Mouse (Mus musculus) CH12.LX (cell line): ENCODE data around the gene AF067061. TPM values are rescaled to one million over a fixed set of nuclear protein-coding genes. Genes with fewer than 3 reads are reported as not detected.
A peak's percentile ranks its signal among the peaks of the same experiment; 100 is the strongest.

ENCODE experiments used
- DNase-seq: peaks from one replicate; pipeline ENCODE4 v3.0.0-alpha.2; 2013; ENCODE audit errors: extremely low read depth
- H3K27ac ChIP-seq: 2 replicates; pipeline ENCODE4 v1.5.1; 2012; ENCODE audit warnings: low read depth, mild to moderate bottlenecking, control low read depth, moderate library complexity; ENCODE audit not compliant: insufficient read depth
- H3K27me3 ChIP-seq: replicated peaks from 2 replicates; pipeline ENCODE3; 2012; ENCODE audit warnings: inconsistent platforms
- H3K36me3 ChIP-seq, 2 experiments: replicated peaks in 1 of 2; 2 replicates each; pipeline versions ENCODE3 to v1.6.1; 2012; ENCODE audit warnings: inconsistent platforms in 1 of 2, low read length in 1 of 2, mild to moderate bottlenecking in 1 of 2, mixed read lengths in 1 of 2, moderate library complexity in 1 of 2; ENCODE audit not compliant: control insufficient read depth in 1 of 2, insufficient read depth in 1 of 2
- H3K4me1 ChIP-seq, 2 experiments: 2 replicates each; pipeline ENCODE4 v1.6.1; 2012; ENCODE audit warnings: inconsistent platforms in 1 of 2, moderate library complexity in 1 of 2; ENCODE audit not compliant: insufficient read depth in 2 of 2, control insufficient read depth in 1 of 2
- H3K4me2 ChIP-seq: 2 replicates; pipeline ENCODE4 v1.6.1; 2012; ENCODE audit warnings: low read depth, mild to moderate bottlenecking, control low read depth; ENCODE audit not compliant: poor library complexity, insufficient read depth, severe bottlenecking
- H3K4me3 ChIP-seq, 3 experiments: fragments of 150-350 bp in 1 of 3; sonication (generic) in 1 of 3; replicated peaks in 1 of 3; 2 replicates each; pipeline versions ENCODE3 to v1.5.1; 2011 to 2012; ENCODE audit warnings: low read depth in 2 of 3, low read length in 2 of 3, mild to moderate bottlenecking in 2 of 3, moderate library complexity in 2 of 3, control low read depth in 1 of 3, improper control_type of control experiment in 1 of 3, inconsistent platforms in 1 of 3, mixed read lengths in 1 of 3; ENCODE audit not compliant: poor library complexity in 1 of 3
- H3K79me2 ChIP-seq: replicated peaks from 2 replicates; pipeline ENCODE4 v1.6.1; 2012; ENCODE audit warnings: mild to moderate bottlenecking, moderate library complexity; ENCODE audit not compliant: control insufficient read depth, poor library complexity, insufficient read depth, severe bottlenecking; ENCODE audit errors: extremely low read depth
- H3K9ac ChIP-seq: 2 replicates; pipeline ENCODE4 v1.6.1; 2012; ENCODE audit warnings: low read depth, mild to moderate bottlenecking, control low read depth, moderate library complexity; ENCODE audit not compliant: insufficient read depth
- H3K9me3 ChIP-seq: replicated peaks from 2 replicates; pipeline ENCODE3; 2012; ENCODE audit warnings: low read length, inconsistent platforms, mixed read lengths
- BHLHE40 ChIP-seq: IDR thresholded peaks from 2 replicates; pipeline ENCODE4 v1.6.1; 2011; ENCODE audit warnings: mild to moderate bottlenecking, low read depth, low read length, improper control_type of control experiment
- CHD1 ChIP-seq: IDR thresholded peaks from 2 replicates; pipeline ENCODE4 v1.6.1; 2012; ENCODE audit warnings: low read depth, low read length, improper control_type of control experiment, inconsistent platforms
- CHD2 ChIP-seq: IDR thresholded peaks from 2 replicates; pipeline ENCODE4 v1.6.1; 2011; ENCODE audit warnings: low read length, improper control_type of control experiment
- ELF1 ChIP-seq: IDR thresholded peaks from 2 replicates; pipeline ENCODE4 v1.6.1; 2014; ENCODE audit warnings: low read depth, mild to moderate bottlenecking, inconsistent platforms, low read length, improper control_type of control experiment
- EP300 ChIP-seq: IDR thresholded peaks from 2 replicates; pipeline ENCODE4 v1.6.1; 2011; ENCODE audit warnings: low read length, improper control_type of control experiment
- ETS1 ChIP-seq: conservative IDR thresholded peaks from 2 replicates; pipeline ENCODE4 v1.6.1; 2012; ENCODE audit warnings: low read depth, mild to moderate bottlenecking, inconsistent platforms, low read length, improper control_type of control experiment, moderate library complexity
- GABPA ChIP-seq: IDR thresholded peaks from 2 replicates; pipeline ENCODE4 v1.6.1; 2012; ENCODE audit warnings: low read depth, low read length, improper control_type of control experiment, inconsistent platforms; ENCODE audit not compliant: insufficient replicate concordance
- IRF4 ChIP-seq: IDR thresholded peaks from 2 replicates; pipeline ENCODE4 v1.6.1; 2014; ENCODE audit warnings: low read depth, mild to moderate bottlenecking, inconsistent platforms, low read length, improper control_type of control experiment
- KAT2A ChIP-seq: IDR thresholded peaks from 2 replicates; pipeline ENCODE4 v1.6.1; 2012; ENCODE audit warnings: low read length, improper control_type of control experiment, inconsistent platforms; ENCODE audit not compliant: insufficient replicate concordance
- MAFK ChIP-seq: IDR thresholded peaks from 2 replicates; pipeline ENCODE4 v1.6.1; 2011; ENCODE audit warnings: low read length, improper control_type of control experiment; ENCODE audit not compliant: insufficient replicate concordance
- MAX ChIP-seq: IDR thresholded peaks from 2 replicates; pipeline ENCODE4 v1.6.1; 2011; ENCODE audit warnings: low read length, improper control_type of control experiment
- MEF2A ChIP-seq: IDR thresholded peaks from 2 replicates; pipeline ENCODE4 v1.6.1; 2014; ENCODE audit warnings: low read depth, mild to moderate bottlenecking, inconsistent platforms, low read length, improper control_type of control experiment, borderline replicate concordance
- MXI1 ChIP-seq: IDR thresholded peaks from 2 replicates; pipeline ENCODE4 v1.6.1; 2011; ENCODE audit warnings: mild to moderate bottlenecking, low read depth, low read length, improper control_type of control experiment
- MYC ChIP-seq: IDR thresholded peaks from 2 replicates; pipeline ENCODE4 v1.6.1; 2011; ENCODE audit warnings: low read depth, mild to moderate bottlenecking, improper control_type of control experiment, low read length
- NELFE ChIP-seq: IDR thresholded peaks from 2 replicates; pipeline ENCODE4 v1.6.1; 2011; ENCODE audit warnings: low read depth, low read length, improper control_type of control experiment
- NRF1 ChIP-seq: IDR thresholded peaks from 2 replicates; pipeline ENCODE4 v1.6.1; 2014; ENCODE audit warnings: low read depth, mild to moderate bottlenecking, inconsistent platforms, low read length, improper control_type of control experiment, moderate library complexity
- PAX5 ChIP-seq: IDR thresholded peaks from 2 replicates; pipeline ENCODE4 v1.6.1; 2012; ENCODE audit warnings: low read length, inconsistent platforms, mixed read lengths
- POLR2AphosphoS2 ChIP-seq: IDR thresholded peaks from 2 replicates; pipeline ENCODE4 v1.6.1; 2011; ENCODE audit warnings: low read depth, low read length, improper control_type of control experiment
- SIN3A ChIP-seq: IDR thresholded peaks from 2 replicates; pipeline ENCODE4 v1.6.1; 2012; ENCODE audit warnings: low read length, improper control_type of control experiment, inconsistent platforms
- SMC3 ChIP-seq: IDR thresholded peaks from 2 replicates; pipeline ENCODE4 v1.6.1; 2011; ENCODE audit warnings: low read depth, low read length, improper control_type of control experiment
- TBP ChIP-seq: conservative IDR thresholded peaks from 2 replicates; pipeline ENCODE4 v1.6.1; 2011; ENCODE audit warnings: low read depth, low read length, improper control_type of control experiment
- TCF12 ChIP-seq: IDR thresholded peaks from 2 replicates; pipeline ENCODE4 v1.6.1; 2014; ENCODE audit warnings: low read depth, mild to moderate bottlenecking, inconsistent platforms, low read length, improper control_type of control experiment
- UBTF ChIP-seq: IDR thresholded peaks from 2 replicates; pipeline ENCODE4 v1.6.1; 2012; ENCODE audit warnings: low read depth, mild to moderate bottlenecking, inconsistent platforms, low read length, improper control_type of control experiment, moderate library complexity
- USF2 ChIP-seq: conservative IDR thresholded peaks from 2 replicates; pipeline ENCODE4 v1.6.1; 2011; ENCODE audit warnings: low read depth, low read length, improper control_type of control experiment
- ZKSCAN1 ChIP-seq: IDR thresholded peaks from 2 replicates; pipeline ENCODE4 v1.6.1; 2012; ENCODE audit warnings: low read depth, inconsistent platforms, low read length, improper control_type of control experiment, borderline replicate concordance
- ZMIZ1 ChIP-seq: IDR thresholded peaks from 2 replicates; pipeline ENCODE4 v1.6.1; 2012; ENCODE audit warnings: low read depth, mild to moderate bottlenecking, inconsistent platforms, low read length, improper control_type of control experiment
- ZNF384 ChIP-seq: IDR thresholded peaks from 2 replicates; pipeline ENCODE4 v1.6.1; 2012; ENCODE audit warnings: low read depth, low read length, improper control_type of control experiment, inconsistent platforms
- dilution Hi-C: fragments of 300-500 bp; cut with MboI; formaldehyde crosslinking; loops from 2 replicates; pipeline ENCODE4 v1.14.3; 2020; ENCODE audit warnings: low sequenced_read_pairs; ENCODE audit not compliant: extremely low pct_unique_long_range_greater_than_20kb, extremely low pct_ligation_motif_present
- in situ Hi-C: fragments of 300-500 bp; cut with MboI; formaldehyde crosslinking; loops from 3 replicates; pipeline ENCODE4 v1.14.3; 2019; ENCODE audit warnings: low sequenced_read_pairs, low pct_ligation_motif_present, low pct_unique_long_range_greater_than_20kb, mixed read lengths
- polyA plus RNA-seq: library from polyadenylated mRNA; unstranded; fragments of >175 nt; gene quantifications from 2 replicates; pipeline ENCODE4 v1.2.1, GENCODE M21; 2012; ENCODE audit warnings: low read depth; ENCODE audit not compliant: insufficient read length
- total RNA-seq, 2 experiments: library from RNA; depleted of rRNA; stranded (reverse); fragments of 300-350 nt in 1 of 2; fragments of >200 nt in 1 of 2; gene quantifications; 2 replicates each; pipeline ENCODE4 v1.2.3; 2012 to 2014

The AF067061 gene
- total and polyA plus RNA-seq, 3 experiments = 33.8 to 83.0 (median 41.9) TPM

GRCm38 (mm10) chr13:120299324-120299894 is 36.5 kb downstream of the AF067061 start (continued):
- peak; percentile 26; the same call in 1 of the 2 replicates for TF ChIP-seq MYC
- no peak for TF ChIP-seq POLR2AphosphoS2
- no peak for TF ChIP-seq MXI1
- TF ChIP-seq UBTF = no peak
- TF ChIP-seq, all 38 proteins: peak for 5

- peak; percentile 81 for DNase-seq
- H3K4me3 ChIP-seq = peak within 1 kb of the TSS; percentile 54 to 60 (median 57)
- peak within 1 kb of the TSS; percentile 88 for H3K27ac ChIP-seq
- no peaks in the 10 kb centered on the region for H3K27me3 ChIP-seq
- in situ Hi-C loops (no loop called here), dilution Hi-C loops (no loop called here)
- H3K79me2 ChIP-seq = peaks cover 11% of the 10 kb centered on the region
- H3K9me3 ChIP-seq = no peaks in the 10 kb centered on the region
- peak within 1 kb of the TSS; percentile 94 for H3K4me2 ChIP-seq
- H3K36me3 ChIP-seq = peaks cover 0 to 5% of the 10 kb centered on the region in 2 experiments
- peaks cover 11 to 22% of the 10 kb centered on the region in 2 experiments for H3K4me1 ChIP-seq
- H3K9ac ChIP-seq = peak within 1 kb of the TSS; percentile 75
- 0 out of 2 replicates have a peak, but pooled peaks have one; percentile 19 for TF ChIP-seq MAFK
- no peak for TF ChIP-seq ZKSCAN1
- peak; percentile 57; the same call in 1 of the 2 replicates for TF ChIP-seq MYC
- TF ChIP-seq TCF12 = 0 out of 2 replicates have a peak, but pooled peaks have one; percentile 53
- TF ChIP-seq MEF2A = peak; percentile 55; the same call in 1 of the 2 replicates
- no peak for TF ChIP-seq ZMIZ1
- peak; percentile 17; the same call in 1 of the 2 replicates for TF ChIP-seq SMC3
- no peak for TF ChIP-seq KAT2A
- TF ChIP-seq NELFE = no peak
- TF ChIP-seq TBP = 0 out of 2 replicates have a peak, but pooled peaks have one; percentile 42
- peak; percentile 40; the same call in 1 of the 2 replicates for TF ChIP-seq SIN3A
- no peak for TF ChIP-seq IRF4
- TF ChIP-seq BHLHE40 = peak; percentile 38; the same call in 1 of the 2 replicates
- no peak for TF ChIP-seq MAX
- peak; percentile 85 for TF ChIP-seq CHD2
- peak; percentile 58 for TF ChIP-seq ETS1
- TF ChIP-seq CHD1 = no peak
- peak; percentile 37; the same call in 1 of the 2 replicates for TF ChIP-seq EP300
- TF ChIP-seq GABPA = no peak
- TF ChIP-seq ELF1 = peak; percentile 33; the same call in 1 of the 2 replicates
- no peak for TF ChIP-seq NRF1
- peak; percentile 22; the same call in 1 of the 2 replicates for TF ChIP-seq ZNF384
- TF ChIP-seq USF2 = no peak
- no peak for TF ChIP-seq PAX5
- TF ChIP-seq, all 38 proteins: peak for 13
These were observed 37.1 kb downstream of the AF067061 start, which contains the start of gene BC147527 for GRCm38 (mm10) chr13:120299991-120300442. TSS of gene BC147527 (plus strand) at chr13:120300392.
